ENCODE assay signal across 12 mouse cellular contexts in the genomic region with DNA sequence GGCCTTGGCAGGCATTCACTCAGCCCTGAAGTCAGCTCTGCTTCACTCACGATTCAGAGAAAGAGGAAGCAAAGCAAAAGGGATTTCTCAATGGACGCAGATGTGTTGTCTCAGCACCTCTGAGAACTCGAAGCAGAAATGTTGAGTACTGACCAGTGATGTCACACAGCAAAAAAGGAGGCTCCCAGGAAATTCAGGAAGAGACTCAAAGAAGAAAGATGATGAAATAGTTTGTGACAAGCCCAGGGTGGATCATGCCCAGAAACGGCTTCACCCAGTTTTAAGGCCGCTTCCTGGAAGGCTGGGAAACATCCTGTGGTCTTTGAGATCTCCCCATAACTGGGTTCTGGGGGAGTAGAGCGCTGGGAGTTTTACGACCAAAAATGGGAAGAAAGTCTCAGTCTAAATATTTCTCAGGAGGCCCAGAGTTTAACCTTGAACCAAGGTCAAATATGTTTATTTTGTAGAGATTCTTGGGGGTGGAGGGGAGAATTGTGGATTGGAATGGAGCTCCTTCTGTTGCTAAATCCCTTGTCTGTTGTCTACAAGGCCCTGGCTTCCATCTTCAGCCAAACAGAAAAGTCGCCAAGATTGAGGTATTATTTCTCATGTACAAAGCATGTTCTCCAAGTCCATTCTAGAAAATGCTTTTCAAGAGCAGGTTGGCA. TPM values are rescaled to one million over a fixed set of nuclear protein-coding genes. Genes with fewer than 3 reads are reported as not detected.
A peak's percentile ranks its signal among the peaks of the same experiment; 100 is the strongest.
DNase-seq lines count a peak whose midpoint lies in the region; ATAC-seq and TF ChIP-seq lines count a peak whose summit lies in the region.
"Had no signal": no experiment of that assay in that cellular context is flagged by ENCODE, and none has a peak within 500 bp of the region (broad histone marks: within the 10 kb centered on the region; RNA-seq: fewer than 3 reads in every experiment).

Gene 6030452D12Rik (plus strand): TSS at position 505 of the 668 bp plus-strand sequence.

- 0 out of 2 replicates have a peak within 1 kb of the TSS, but pooled peaks have one; percentile 17 for H3K27ac ChIP-seq in embryonic facial prominence, embryonic 14.5 days (replicated peaks; ENCODE audit: low read depth, low read length)
- no peak within 1 kb of the TSS for H3K27ac ChIP-seq in embryonic facial prominence, embryonic 10.5 days (replicated peaks)
- H3K27ac ChIP-seq in lung, embryonic 14.5 days (ENCODE audit: low read depth) = no peak within 1 kb of the TSS

- H3K9ac ChIP-seq in embryonic facial prominence, embryonic 14.5 days (ENCODE audit: low read depth, low read length) = no peak within 1 kb of the TSS
- no peak within 1 kb of the TSS for H3K9ac ChIP-seq in lung, embryonic 14.5 days

- WGBS in embryonic facial prominence, embryonic 14.5 days = 62% methylated on average over 8 of the region's 8 CpGs
- 84% methylated on average over 8 of the region's 8 CpGs for WGBS in embryonic facial prominence, embryonic 10.5 days
- 43% methylated on average over 8 of the region's 8 CpGs for WGBS in lung, embryonic 14.5 days

- H3K4me1 ChIP-seq in embryonic facial prominence, embryonic 14.5 days (ENCODE audit: control insufficient read depth, insufficient read depth, low read length) = 0 out of 2 replicates have a peak, but pooled peaks cover 3% of the 10 kb centered on the region
- H3K4me1 ChIP-seq in embryonic facial prominence, embryonic 10.5 days = no peaks in the 10 kb centered on the region
- H3K4me1 ChIP-seq in lung, embryonic 14.5 days (ENCODE audit: insufficient read depth) = no peaks in the 10 kb centered on the region

- H3K9me3 ChIP-seq in embryonic facial prominence, embryonic 14.5 days (ENCODE audit: control insufficient read depth, low read length) = no peaks in the 10 kb centered on the region
- H3K9me3 ChIP-seq in embryonic facial prominence, embryonic 10.5 days = 0 out of 2 replicates have a peak, but pooled peaks cover 2% of the 10 kb centered on the region
- no peaks in the 10 kb centered on the region for H3K9me3 ChIP-seq in lung, embryonic 14.5 days (ENCODE audit: low read depth, low read length)

- ATAC-seq in embryonic facial prominence, embryonic 14.5 days (ENCODE audit: low read depth) = no peak
- ATAC-seq in lung, embryonic 14.5 days (ENCODE audit: insufficient read depth) = no peak

- no peak within 1 kb of the TSS for H3K4me3 ChIP-seq in embryonic facial prominence, embryonic 14.5 days (ENCODE audit: low read depth, low read length)
- H3K4me3 ChIP-seq in embryonic facial prominence, embryonic 10.5 days = no peak within 1 kb of the TSS
- no peak within 1 kb of the TSS for H3K4me3 ChIP-seq in lung, embryonic 14.5 days (ENCODE audit: low read depth, low read length)

- no peak within 1 kb of the TSS for H3K4me2 ChIP-seq in embryonic facial prominence, embryonic 14.5 days (ENCODE audit: low read depth, low read length)
- H3K4me2 ChIP-seq in lung, embryonic 14.5 days = no peak within 1 kb of the TSS

- no peak for TF ChIP-seq CTCF in lung, embryonic 14.5 days (IDR thresholded peaks at IDR 0.05; ENCODE audit: low read depth)

- peak; percentile 32 for DNase-seq in embryonic facial prominence, embryonic 14.5 days (ENCODE audit: low spot score)
- DNase-seq in embryonic facial prominence, embryonic 10.5 days (ENCODE audit: low spot score) = no peak
- DNase-seq in ovary, adult 18-20 months (ENCODE audit: low spot score) = peak; percentile 20
- no peak for DNase-seq in ovary, postnatal 36 days (ENCODE audit: low spot score)
- DNase-seq in lung, embryonic 14.5 days = peak; percentile 45
- peak; percentile 19 for DNase-seq in urinary bladder, postnatal 25 days (ENCODE audit: low spot score)
- no peak for DNase-seq in spleen, postnatal 4 days (ENCODE audit: low spot score in 2 of 2)
- DNase-seq in retina, embryonic 14.5 days (ENCODE audit: low spot score) = no peak
- DNase-seq: right cerebral cortex, postnatal 14 days had no signal

- no peaks in the 10 kb centered on the region for H3K27me3 ChIP-seq in embryonic facial prominence, embryonic 14.5 days (replicated peaks; ENCODE audit: control insufficient read depth, insufficient read depth, low read length)
- H3K27me3 ChIP-seq in embryonic facial prominence, embryonic 10.5 days (replicated peaks; ENCODE audit: low read depth, poor library complexity, severe bottlenecking) = peaks cover 3% of the 10 kb centered on the region
- no peaks in the 10 kb centered on the region for H3K27me3 ChIP-seq in lung, embryonic 14.5 days (ENCODE audit: insufficient read depth, low read length)

- H3K36me3 ChIP-seq in embryonic facial prominence, embryonic 14.5 days (ENCODE audit: control insufficient read depth, insufficient read depth, low read length) = no peaks in the 10 kb centered on the region
- no peaks in the 10 kb centered on the region for H3K36me3 ChIP-seq in embryonic facial prominence, embryonic 10.5 days (replicated peaks)
- no peaks in the 10 kb centered on the region for H3K36me3 ChIP-seq in lung, embryonic 14.5 days (ENCODE audit: insufficient read depth)

RNA-seq across cellular contexts. Expression of gene 6030452D12Rik, which starts in this region (rescaled TPM):
- not detected in 2 replicates for polyA plus RNA-seq in embryonic facial prominence, embryonic 14.5 days (2014; fragmentation: Nextera tagmentation; extraction: Ambion mirVana)
- polyA plus RNA-seq in embryonic facial prominence, embryonic 10.5 days (2016; fragmentation: Nextera tagmentation; extraction: Ambion mirVana) = not detected in 2 replicates
- not detected in 2 replicates for polyA plus RNA-seq in lung, embryonic 14.5 days (2014; fragmentation: Nextera tagmentation; extraction: Ambion mirVana)
- polyA plus RNA-seq: C2C12; cortical plate, adult 2 months; midbrain, postnatal 0 days had no signal

Comparison
In these comparisons a context has a peak if more than half of its experiments do, and no peak if none do; other contexts are left out.
1. DNase-seq: peak in ovary, adult 18-20 months (single experiment) and urinary bladder, postnatal 25 days (single experiment); none in embryonic facial prominence, embryonic 10.5 days (single experiment), ovary, postnatal 36 days (single experiment), spleen, postnatal 4 days (0 of 2) and retina, embryonic 14.5 days (single experiment).
2. Peak in DNase-seq and H3K27ac ChIP-seq in embryonic facial prominence, embryonic 14.5 days; RNA of the gene not detected or under 1 TPM.
3. Peak in DNase-seq in lung, embryonic 14.5 days; RNA of the gene not detected or under 1 TPM.